2 mouse cellular contexts compared by ENCODE assay signal in the genomic region with DNA sequence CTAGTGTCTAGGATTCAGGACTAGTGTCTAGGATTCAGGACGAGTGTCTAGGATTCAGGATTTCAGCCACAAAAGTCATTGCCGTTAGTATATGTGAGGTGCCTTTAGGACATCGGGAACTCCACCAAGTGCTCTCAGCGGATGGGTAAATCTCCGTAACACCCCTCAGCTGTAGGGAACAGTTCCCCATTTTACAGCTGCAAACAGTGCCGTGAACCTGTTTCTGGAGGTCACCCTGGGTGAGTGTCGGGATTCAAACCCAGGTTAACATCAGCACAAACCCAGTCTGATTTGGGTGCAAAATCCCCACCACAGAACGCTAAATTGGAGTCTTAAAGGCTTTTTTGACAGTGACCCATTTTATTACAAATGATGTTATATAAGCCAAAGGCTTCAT.
TF ChIP-seq lines count a peak whose summit lies in the region.

No protein-coding gene starts in this region.

TF ChIP-seq in CH12.LX, 34 proteins besides CTCF, POLR2A, EP300 and RAD21 (continued from another document):
- no peak for TF ChIP-seq BHLHE40 (IDR thresholded peaks at IDR 0.05; ENCODE audit: low read depth, low read length)
- peak; percentile 60; the same call in 1 of the 2 replicates for TF ChIP-seq TCF12 (IDR thresholded peaks at IDR 0.05; ENCODE audit: low read depth, low read length)
- TF ChIP-seq MEF2A (IDR thresholded peaks at IDR 0.05; ENCODE audit: borderline replicate concordance, low read depth, low read length): no peak
- TF ChIP-seq NRF1 (IDR thresholded peaks at IDR 0.05; ENCODE audit: low read depth, low read length): no peak
- TF ChIP-seq USF1 (IDR thresholded peaks at IDR 0.05; ENCODE audit: low read depth, low read length): no peak
- peak; percentile 48 for TF ChIP-seq IRF4 (IDR thresholded peaks at IDR 0.05; ENCODE audit: low read depth, low read length)
- TF ChIP-seq MYC (IDR thresholded peaks at IDR 0.05; ENCODE audit: low read depth, low read length): no peak
- no peak for TF ChIP-seq UBTF (IDR thresholded peaks at IDR 0.05; ENCODE audit: low read depth, low read length)
- no peak for TF ChIP-seq ZKSCAN1 (IDR thresholded peaks at IDR 0.05; ENCODE audit: borderline replicate concordance, low read depth, low read length)
- no peak for TF ChIP-seq HCFC1 (IDR thresholded peaks at IDR 0.05; ENCODE audit: low read depth, low read length)
- 0 out of 2 replicates have a peak, but pooled peaks have one; percentile 20 for TF ChIP-seq TBP (conservative IDR thresholded peaks at IDR 0.05; ENCODE audit: low read depth, low read length)

TF ChIP-seq in ES-E14, 5 proteins besides CTCF, POLR2A, EP300 and RAD21 (continued from another document):
- no peak for TF ChIP-seq MAFK (IDR thresholded peaks at IDR 0.05; ENCODE audit: insufficient read depth, low read depth, low read length)
- no peak for TF ChIP-seq CHD2 (IDR thresholded peaks at IDR 0.05; ENCODE audit: low read depth, low read length)
- no peak for TF ChIP-seq ZNF384 (IDR thresholded peaks at IDR 0.05; ENCODE audit: low read depth, low read length)
- no peak for TF ChIP-seq HCFC1 (IDR thresholded peaks at IDR 0.05; ENCODE audit: borderline replicate concordance, insufficient read depth, low read length)
TF ChIP-seq in ES-E14: peak in this region for 0.
